Mouse (Mus musculus) cerebellum, adult 2 months (tissue): ENCODE measurements around the gene Enho.

Experiments used
- CTCF ChIP-seq: fragments of 200-500 bp; IDR thresholded peaks from 2 replicates; pipeline ENCODE4 v1.5.1; 2011; ENCODE audit warnings: low read depth, mild to moderate bottlenecking, control low read depth, low read length, moderate library complexity, borderline replicate concordance; ENCODE audit not compliant: insufficient read depth
- POLR2A ChIP-seq: fragments of 200-500 bp; IDR thresholded peaks from 2 replicates; pipeline ENCODE4 v1.6.1; 2011; ENCODE audit warnings: low read length, control low read depth, borderline replicate concordance; ENCODE audit not compliant: insufficient read depth

DNA sequence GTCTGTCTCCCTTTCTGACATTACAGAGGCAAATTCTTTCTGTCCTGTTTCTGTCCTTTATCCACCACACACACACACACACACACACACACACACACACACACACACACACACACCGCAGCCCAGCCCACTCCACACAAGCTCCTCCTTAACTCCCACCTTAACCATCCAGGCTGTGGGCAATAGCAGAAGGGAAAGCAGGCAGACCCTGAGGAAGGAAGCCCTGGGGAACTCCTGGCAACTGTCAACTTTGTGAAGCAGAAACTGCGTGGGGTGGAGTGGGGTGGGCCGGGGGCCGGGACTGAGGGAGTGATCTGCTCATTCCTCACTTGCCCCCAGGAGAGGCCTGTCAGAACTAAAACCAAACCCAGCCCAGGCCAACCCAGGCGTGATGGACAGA lies 31.4 kb upstream of the Enho start:
- TF ChIP-seq CTCF = no peak
- no peak for TF ChIP-seq POLR2A
